ENCODE assay signal across 8 mouse cellular contexts in genomic region chr6:24894146-24894873, GRCm38 (mm10). TPM values are rescaled to one million over a fixed set of nuclear protein-coding genes. Genes with fewer than 3 reads are reported as not detected.
A peak's percentile ranks its signal among the peaks of the same experiment; 100 is the strongest.
DNase-seq lines count a peak whose midpoint lies in the region; ATAC-seq lines count a peak whose summit lies in the region.

No protein-coding gene starts in this region.

- no peaks in the 10 kb centered on the region for H3K9me3 ChIP-seq in embryonic facial prominence, embryonic 14.5 days (ENCODE audit: control insufficient read depth, low read length)
- H3K9me3 ChIP-seq in liver, embryonic 15.5 days (replicated peaks), result no peaks in the 10 kb centered on the region
- H3K9me3 ChIP-seq in neural tube, embryonic 15.5 days (replicated peaks), result no peaks in the 10 kb centered on the region

- DNase-seq in 416B (ENCODE audit: low read depth) (peak; percentile 77), MEL-GATA-1-ER (ENCODE audit: extremely low read depth, low read depth) (peak; percentile 54)
- DNase-seq in embryonic facial prominence, embryonic 14.5 days (ENCODE audit: low spot score), result peak; percentile 61
- peak; percentile 24 to 27 for DNase-seq in heart, postnatal 10 days
- DNase-seq in kidney, postnatal 36 days, result peak; percentile 52 to 53
- DNase-seq in urinary bladder, adult 2 months (ENCODE audit: low spot score), result no peak

- H3K4me3 ChIP-seq in embryonic facial prominence, embryonic 14.5 days (ENCODE audit: low read depth, low read length), result no peak overlapping the region
- H3K4me3 ChIP-seq in liver, embryonic 15.5 days (replicated peaks), result peak overlapping the region; percentile 17; the same call in 1 of the 2 replicates
- H3K4me3 ChIP-seq in neural tube, embryonic 15.5 days (replicated peaks), result no peak overlapping the region

- H3K27me3 ChIP-seq in embryonic facial prominence, embryonic 14.5 days (replicated peaks; ENCODE audit: control insufficient read depth, insufficient read depth, low read length), result no peaks in the 10 kb centered on the region
- H3K27me3 ChIP-seq in liver, embryonic 15.5 days, result no peaks in the 10 kb centered on the region
- no peaks in the 10 kb centered on the region for H3K27me3 ChIP-seq in neural tube, embryonic 15.5 days (replicated peaks)

- WGBS in embryonic facial prominence, embryonic 14.5 days, result 66% methylated on average over 11 of the region's 11 CpGs
- 51% methylated on average over 11 of the region's 11 CpGs for WGBS in liver, embryonic 15.5 days (ENCODE audit: insufficient replicate concordance)
- WGBS in neural tube, embryonic 15.5 days, result 73% methylated on average over 11 of the region's 11 CpGs

- intact Hi-C loops in heart, postnatal 10 days (cut with DNase I), result loop anchor here (2.0 kb wide), 1 partner anchor 174 kb away; no protein-coding TSS in a partner anchor

- H3K4me2 ChIP-seq in embryonic facial prominence, embryonic 14.5 days (ENCODE audit: low read depth, low read length), result peak overlapping the region; percentile 26; the same call in 1 of the 2 replicates
- peak overlapping the region; percentile 35; the same call in 1 of the 2 replicates for H3K4me2 ChIP-seq in liver, embryonic 15.5 days
- H3K4me2 ChIP-seq in neural tube, embryonic 15.5 days, result peak overlapping the region; percentile 37

- H3K36me3 ChIP-seq in embryonic facial prominence, embryonic 14.5 days (ENCODE audit: control insufficient read depth, insufficient read depth, low read length), result no peaks in the 10 kb centered on the region
- no peaks in the 10 kb centered on the region for H3K36me3 ChIP-seq in liver, embryonic 15.5 days (replicated peaks)
- no peaks in the 10 kb centered on the region for H3K36me3 ChIP-seq in neural tube, embryonic 15.5 days

- no peaks in the 10 kb centered on the region for H3K4me1 ChIP-seq in embryonic facial prominence, embryonic 14.5 days (ENCODE audit: control insufficient read depth, insufficient read depth, low read length)
- H3K4me1 ChIP-seq in liver, embryonic 15.5 days (replicated peaks), result no peaks in the 10 kb centered on the region
- H3K4me1 ChIP-seq in neural tube, embryonic 15.5 days, result no peaks in the 10 kb centered on the region

- ATAC-seq in embryonic facial prominence, embryonic 14.5 days (ENCODE audit: low read depth), result peak; percentile 60; the same call in 1 of the 2 replicates
- ATAC-seq in liver, embryonic 15.5 days (ENCODE audit: insufficient read depth), result no peak
- peak; percentile 84 for ATAC-seq in neural tube, embryonic 15.5 days (ENCODE audit: low FRiP score)

- no peak overlapping the region for H3K9ac ChIP-seq in embryonic facial prominence, embryonic 14.5 days (ENCODE audit: low read depth, low read length)
- H3K9ac ChIP-seq in liver, embryonic 15.5 days, result no peak overlapping the region
- no peak overlapping the region for H3K9ac ChIP-seq in neural tube, embryonic 15.5 days (replicated peaks)

- H3K27ac ChIP-seq in embryonic facial prominence, embryonic 14.5 days (replicated peaks; ENCODE audit: low read depth, low read length), result no peak overlapping the region
- H3K27ac ChIP-seq in liver, embryonic 15.5 days (replicated peaks), result no peak overlapping the region
- no peak overlapping the region for H3K27ac ChIP-seq in neural tube, embryonic 15.5 days (replicated peaks)

RNA-seq across cellular contexts. Expression of gene Hyal5, which starts 36.5 kb away (rescaled TPM):
- not detected in 2 replicates for polyA plus RNA-seq in embryonic facial prominence, embryonic 14.5 days (2014; fragmentation: Nextera tagmentation; extraction: Ambion mirVana)
- total RNA-seq in heart, postnatal 10 days (2021), result not detected
- polyA plus RNA-seq in liver, embryonic 15.5 days (2015; fragmentation: Nextera tagmentation; extraction: Ambion mirVana), result 0.06 and 0.15 TPM in 2 replicates
- not detected in 2 replicates for polyA plus RNA-seq in neural tube, embryonic 15.5 days (2015; fragmentation: Nextera tagmentation; extraction: Ambion mirVana)
- polyA plus RNA-seq in urinary bladder, adult 2 months (2012; rRNA removed), result 0.31 and 0.56 TPM in 2 replicates
